Mouse (Mus musculus): ENCODE results near the gene Slc7a5.

Gene Slc7a5

DNA sequence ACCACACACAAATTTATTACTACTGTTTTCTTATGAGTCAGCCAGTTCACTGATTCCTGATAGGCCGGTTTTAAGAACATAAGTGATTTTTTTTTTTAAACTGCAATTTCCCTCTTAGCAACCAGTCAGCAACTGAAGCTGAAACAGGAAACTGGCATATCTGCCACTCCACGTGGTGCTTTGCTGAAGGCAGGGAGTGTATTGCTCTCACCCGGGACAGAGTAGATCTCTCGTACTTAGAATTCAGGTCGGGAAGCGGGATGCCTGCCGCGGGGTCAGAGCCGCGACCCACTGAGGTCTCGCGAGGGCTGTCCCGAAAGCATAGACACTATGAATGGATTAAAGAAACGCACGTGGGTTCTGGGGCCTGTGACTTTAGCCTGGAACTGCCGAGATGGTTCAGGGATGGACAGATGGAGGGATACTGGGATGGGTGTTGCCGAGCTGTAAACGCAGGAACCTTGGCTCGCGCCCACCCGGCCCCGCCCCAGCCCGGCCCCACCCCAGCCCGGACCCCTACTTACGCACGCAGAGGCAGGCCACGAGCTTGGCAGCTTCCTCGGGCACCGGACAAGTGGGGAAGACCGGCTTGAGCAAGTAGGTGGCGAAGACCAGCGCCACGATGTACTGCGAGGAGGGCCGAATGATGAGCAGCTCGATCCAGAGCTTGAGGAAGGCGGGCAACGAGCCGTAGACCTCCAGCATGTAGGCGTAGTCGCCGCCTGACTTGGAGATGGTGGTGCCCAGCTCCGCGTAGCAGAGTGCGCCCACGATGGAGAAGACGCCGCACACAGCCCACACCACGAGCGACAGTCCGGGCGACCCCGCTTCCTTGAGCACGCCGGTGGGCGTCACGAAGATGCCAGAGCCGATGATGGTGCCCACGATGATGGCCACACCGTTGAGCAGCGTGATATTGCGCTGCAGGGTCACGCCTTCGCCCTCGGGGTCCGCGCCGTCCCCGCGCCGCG lies 667 bp downstream of the Slc7a5 start:
- DNase-seq (ENCODE audit: low spot score) = no peak

GRCm38 (mm10) chr8:121905864-121906263 lies 1.6 kb downstream of the Slc7a5 start:
- no peak for DNase-seq (ENCODE audit: low spot score)

- DNase-seq (ENCODE audit: low spot score) = no peak
These were observed 2.1 kb downstream of the Slc7a5 start for GRCm38 (mm10) chr8:121905420-121905819.

- no peak for DNase-seq (ENCODE audit: low spot score)
These were observed 2.5 kb downstream of the Slc7a5 start for GRCm38 (mm10) chr8:121904999-121905398.

- DNase-seq (ENCODE audit: low spot score) = no peak
These were observed 3.5 kb downstream of the Slc7a5 start for GRCm38 (mm10) chr8:121903977-121904376.

DNA sequence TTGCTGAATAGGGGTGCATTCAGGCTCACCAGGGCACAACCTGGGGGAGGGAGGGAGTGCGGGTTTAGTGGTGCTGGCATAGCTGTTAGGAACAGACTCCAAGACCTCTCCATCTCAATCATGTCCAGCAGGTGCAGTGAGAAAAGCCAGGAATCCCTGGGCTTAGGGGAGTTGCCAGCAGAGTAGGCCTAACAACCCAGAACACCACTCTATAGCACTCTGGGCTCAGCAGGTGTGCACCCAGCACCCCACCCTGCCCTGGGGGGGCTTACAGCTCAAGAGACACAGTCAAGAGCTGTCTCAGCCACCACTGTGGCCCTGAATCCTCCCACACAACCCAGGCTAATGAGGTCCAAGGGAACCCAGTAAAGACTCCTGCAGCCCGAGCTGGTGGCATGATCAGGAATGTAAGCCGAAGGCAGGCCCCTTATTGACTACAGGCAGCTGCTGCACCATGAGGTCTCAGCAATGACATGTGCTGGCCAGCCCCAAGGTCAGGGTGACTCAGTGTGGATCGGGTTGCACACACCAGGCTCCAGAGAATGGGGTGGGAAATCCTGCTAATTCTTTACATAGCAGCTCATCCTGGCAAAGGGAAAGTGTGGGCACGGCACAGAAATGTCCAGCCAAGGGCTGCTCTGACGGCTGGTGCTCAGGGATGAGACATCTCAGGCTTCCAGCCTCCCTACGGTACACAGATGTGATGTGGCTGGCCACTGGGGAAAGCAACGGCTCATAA lies 5.8 kb downstream of the Slc7a5 start:
- DNase-seq (ENCODE audit: low spot score) = no peak

- no peak for DNase-seq (ENCODE audit: low spot score)
These were observed 8.1 kb downstream of the Slc7a5 start for GRCm38 (mm10) chr8:121899180-121900044.

DNA sequence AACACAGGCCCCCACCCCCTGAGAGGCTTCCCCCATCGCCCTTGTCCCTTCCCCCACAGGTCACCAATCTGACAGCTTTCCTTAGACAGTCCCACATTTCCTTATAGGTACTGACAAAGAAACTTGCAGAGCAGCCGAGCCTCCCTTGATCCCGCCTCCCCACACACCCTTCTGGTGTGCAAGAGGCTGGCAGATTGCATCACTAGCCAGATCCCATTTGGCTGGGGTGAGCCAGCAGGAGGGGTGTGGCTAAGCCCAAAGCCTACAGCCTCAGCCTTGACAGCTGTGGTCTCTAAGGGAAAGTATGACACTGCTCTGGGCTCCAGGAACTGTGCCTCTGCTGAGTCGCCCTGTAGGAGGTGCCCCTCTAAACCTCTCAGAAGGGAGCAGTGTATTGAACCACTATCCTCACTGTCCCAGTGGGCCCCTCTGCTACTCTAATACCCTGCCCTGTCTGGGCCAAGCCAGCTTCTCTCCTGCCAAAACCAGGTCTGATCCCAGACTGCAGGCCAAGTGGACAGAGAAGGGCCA lies 9.0 kb downstream of the Slc7a5 start:
- DNase-seq (ENCODE audit: low spot score) = peak; percentile 60

GRCm38 (mm10) chr8:121897871-121898381 lies 9.6 kb downstream of the Slc7a5 start:
- DNase-seq (ENCODE audit: low spot score) = peak; percentile 51

DNA sequence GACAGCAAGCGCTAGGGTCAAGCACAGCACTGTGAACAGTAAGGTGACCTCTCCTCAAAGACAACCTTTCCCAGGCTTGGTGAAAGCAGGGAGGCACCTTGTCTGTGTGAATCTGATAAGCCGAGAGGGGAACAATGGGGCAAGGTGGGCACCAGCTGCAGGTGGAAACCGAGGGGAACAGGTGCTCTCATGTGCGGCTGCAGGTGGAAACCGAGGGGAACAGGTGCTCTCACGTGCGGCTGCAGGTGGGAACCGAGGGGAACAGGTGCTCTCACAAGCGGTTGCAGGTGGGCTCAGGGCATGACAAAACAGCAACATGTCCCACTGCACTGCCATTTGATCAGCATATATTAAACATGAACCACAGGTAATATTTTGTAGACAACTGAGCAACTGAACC lies 10.3 kb downstream of the Slc7a5 start:
- DNase-seq (ENCODE audit: low spot score) = no peak

- no peak for DNase-seq (ENCODE audit: low spot score)
These were observed 10.9 kb downstream of the Slc7a5 start for GRCm38 (mm10) chr8:121896476-121897145.

DNA sequence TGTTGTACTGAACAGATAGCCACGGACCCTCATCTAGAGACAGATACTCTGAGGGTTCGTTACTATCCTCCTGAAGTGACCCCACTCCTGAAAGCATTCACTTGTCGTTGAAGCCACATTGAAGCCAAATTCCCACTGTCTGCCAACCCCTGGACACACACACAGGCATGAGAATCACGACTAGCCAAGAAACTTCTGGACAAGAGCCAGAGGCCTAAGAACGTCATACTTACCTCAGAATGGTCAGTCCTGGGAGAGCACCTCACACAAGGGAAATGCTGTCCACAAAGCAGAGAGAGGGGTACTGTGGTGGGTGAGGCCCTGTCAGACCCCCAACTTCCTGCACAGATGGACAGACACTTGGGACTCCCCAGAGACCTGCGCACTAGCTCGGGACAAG lies 11.6 kb downstream of the Slc7a5 start:
- DNase-seq (ENCODE audit: low spot score) = no peak

DNA sequence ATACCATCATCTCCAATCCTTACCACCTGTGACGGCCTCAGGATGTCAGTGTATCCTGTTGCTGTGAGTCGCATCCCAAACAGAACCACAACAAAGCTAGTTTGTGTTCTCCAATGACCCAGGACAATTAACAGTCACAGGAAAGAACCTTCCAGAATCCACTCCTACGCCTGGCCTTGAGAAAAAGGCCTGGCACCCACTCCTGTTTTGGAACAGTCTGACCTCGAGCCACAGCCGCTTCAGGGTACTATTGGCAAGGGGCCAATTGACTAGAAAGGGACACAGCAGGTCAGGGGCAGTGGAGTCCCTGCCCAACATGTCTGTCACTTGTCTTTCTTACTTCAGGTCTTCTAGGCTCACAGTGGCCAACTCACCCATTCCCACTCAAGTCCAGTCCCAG lies 14.6 kb downstream of the Slc7a5 start:
- no peak for DNase-seq (ENCODE audit: low spot score)

- no peak for DNase-seq (ENCODE audit: low spot score)
These were observed 17.4 kb downstream of the Slc7a5 start for GRCm38 (mm10) chr8:121889810-121890785.

GRCm38 (mm10) chr8:121889317-121889716 lies 18.2 kb downstream of the Slc7a5 start:
- no peak for DNase-seq (ENCODE audit: low spot score)

DNA sequence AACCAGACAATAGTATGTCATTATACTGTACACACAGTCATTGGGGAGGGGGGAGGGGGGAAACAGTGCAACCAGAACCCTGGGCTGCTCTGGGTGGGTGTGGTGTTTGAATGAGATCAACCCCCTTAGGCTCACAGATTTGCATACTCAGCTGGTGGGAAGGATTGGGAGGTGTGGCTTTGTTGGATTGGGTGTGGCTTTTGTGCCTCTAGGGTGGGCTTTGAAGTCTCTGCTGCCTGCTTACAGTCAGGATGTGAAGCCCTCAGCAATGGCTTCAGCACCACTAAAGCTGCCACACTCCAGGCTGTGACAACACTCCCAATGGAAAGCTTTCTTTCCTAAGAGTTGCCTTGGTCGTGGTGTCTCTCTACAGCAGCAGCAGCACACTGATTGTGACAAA lies 19.9 kb downstream of the Slc7a5 start:
- no peak for DNase-seq (ENCODE audit: low spot score)

- DNase-seq (ENCODE audit: low spot score) = no peak
These were observed 22.1 kb downstream of the Slc7a5 start for GRCm38 (mm10) chr8:121885433-121885832.

- no peak for DNase-seq (ENCODE audit: low spot score)
These were observed 22.5 kb downstream of the Slc7a5 start for GRCm38 (mm10) chr8:121885001-121885400.

- DNase-seq (ENCODE audit: low spot score) = no peak
These were observed 23.3 kb downstream of the Slc7a5 start for GRCm38 (mm10) chr8:121884181-121884580.

- DNase-seq (ENCODE audit: low spot score) = no peak
These were observed 25.6 kb downstream of the Slc7a5 start for GRCm38 (mm10) chr8:121881921-121882320.

All from left cerebral cortex, adult 11 months (tissue).